Mouse (Mus musculus): ENCODE results near the gene C1qtnf1. TPM values are rescaled to one million over a fixed set of nuclear protein-coding genes. Genes with fewer than 3 reads are reported as not detected.

Gene C1qtnf1
- total RNA-seq, 2 experiments from 2014 or later: 21.6 to 22.7 TPM

Other genes with a start within 250 kb of the C1qtnf1 start
- gene Cyth1, start 179.6 kb upstream of the C1qtnf1 start, total RNA-seq (2021): 10 to 100 TPM; 28.6 to 35.8 TPM
- gene Usp36, start 138.0 kb upstream of the C1qtnf1 start, total RNA-seq (2021): 10 to 100 TPM; 20.8 to 31.3 TPM
- gene Cep295nl, start 85.7 kb upstream of the C1qtnf1 start, total RNA-seq (2021): 1 to 10 TPM in 1 of 2 experiments, under 1 TPM in 1; 0.46 to 1.1 TPM
- gene Timp2, start 72.5 kb upstream of the C1qtnf1 start, total RNA-seq (2021): 100 to 1,000 TPM in 1 of 2 experiments, 10 to 100 TPM in 1; 84.0 to 156 TPM
- gene Lgals3bp, start 26.1 kb upstream of the C1qtnf1 start, total RNA-seq (2021): 100 to 1,000 TPM; 122 to 138 TPM
- gene Cant1, start 9.1 kb upstream of the C1qtnf1 start, total RNA-seq (2021): 10 to 100 TPM; 34.9 to 38.0 TPM
- gene Engase, start 48.6 kb downstream of the C1qtnf1 start, total RNA-seq (2021): 10 to 100 TPM; 10.3 to 20.7 TPM

Data from adrenal gland, postnatal 36 days (tissue).